Mouse (Mus musculus): Measurements from ENCODE around the gene Plcl2. TPM values are rescaled to one million over a fixed set of nuclear protein-coding genes. Genes with fewer than 3 reads are reported as not detected.
A peak's percentile ranks its signal among the peaks of the same experiment; 100 is the strongest.
"Not testable (repeated sequence)": the region's sequence is repeated elsewhere in the genome, so short reads cannot be mapped to it uniquely, and the experiment has no call there.

Gene Plcl2
- total RNA-seq, 2 experiments from 2014 or later = 14.2 to 15.1 TPM

GRCm38 (mm10) chr17:50500806-50501205 lies 8.4 kb upstream of the Plcl2 start:
- DNase-seq = no peak

- no peak for DNase-seq
These were observed 6.1 kb upstream of the Plcl2 start for GRCm38 (mm10) chr17:50503075-50503474.

GRCm38 (mm10) chr17:50504070-50504846 lies 4.9 kb upstream of the Plcl2 start:
- no peak for DNase-seq

GRCm38 (mm10) chr17:50505910-50506634 lies 3.1 kb upstream of the Plcl2 start:
- DNase-seq = no peak

GRCm38 (mm10) chr17:50506861-50507321 lies 2.3 kb upstream of the Plcl2 start:
- DNase-seq = peak; percentile 17

GRCm38 (mm10) chr17:50508055-50508774 lies 988 bp upstream of the Plcl2 start:
- no peak for DNase-seq

GRCm38 (mm10) chr17:50508775-50509250 lies 390 bp upstream of the Plcl2 start:
- peak; percentile 87 for DNase-seq

- no peak for DNase-seq
These were observed 1.1 kb downstream of the Plcl2 start for GRCm38 (mm10) chr17:50510279-50510678.

GRCm38 (mm10) chr17:50510741-50511140 lies 1.5 kb downstream of the Plcl2 start:
- DNase-seq = no peak

- no peak for DNase-seq
These were observed 3.0 kb downstream of the Plcl2 start for GRCm38 (mm10) chr17:50512222-50512621.

- no peak for DNase-seq
These were observed 3.6 kb downstream of the Plcl2 start for GRCm38 (mm10) chr17:50512841-50513240.

GRCm38 (mm10) chr17:50513376-50513775 lies 4.2 kb downstream of the Plcl2 start:
- DNase-seq = no peak

GRCm38 (mm10) chr17:50514012-50514411 lies 4.8 kb downstream of the Plcl2 start:
- DNase-seq = no peak

- DNase-seq = no peak
These were observed 6.7 kb downstream of the Plcl2 start for GRCm38 (mm10) chr17:50515926-50516325.

- no peak for DNase-seq
These were observed 8.7 kb downstream of the Plcl2 start for GRCm38 (mm10) chr17:50517781-50518415.

GRCm38 (mm10) chr17:50519588-50519987 lies 10.4 kb downstream of the Plcl2 start:
- no peak for DNase-seq

- no peak for DNase-seq
These were observed 13.4 kb downstream of the Plcl2 start for GRCm38 (mm10) chr17:50522473-50523083.

- no peak for DNase-seq
These were observed 15.8 kb downstream of the Plcl2 start for GRCm38 (mm10) chr17:50524970-50525369.

GRCm38 (mm10) chr17:50525821-50526220 lies 16.6 kb downstream of the Plcl2 start:
- peak; percentile 12 for DNase-seq

- DNase-seq = no peak
These were observed 20.9 kb downstream of the Plcl2 start for GRCm38 (mm10) chr17:50530089-50530488.

GRCm38 (mm10) chr17:50534889-50535288 lies 25.7 kb downstream of the Plcl2 start:
- DNase-seq = not testable (repeated sequence)

Data from heart, postnatal 4 days (tissue).